ENCODE assay signal across 8 mouse cellular contexts in genomic region chr10:125725077-125725680, GRCm38 (mm10).
DNase-seq lines count a peak whose midpoint lies in the region; ATAC-seq lines count a peak whose summit lies in the region.

No protein-coding gene starts in this region.

- peak overlapping the region; percentile 32 for H3K4me2 ChIP-seq in embryonic facial prominence, embryonic 13.5 days
- peak overlapping the region; percentile 21 for H3K4me2 ChIP-seq in kidney, embryonic 16.5 days (replicated peaks; ENCODE audit: low read depth, low read length)
- peak overlapping the region; percentile 4; the same call in 1 of the 2 replicates for H3K4me2 ChIP-seq in limb, embryonic 12.5 days
- H3K4me2 ChIP-seq in midbrain, embryonic 15.5 days: no peak overlapping the region; the same call in 1 of the 2 replicates

- H3K36me3 ChIP-seq in embryonic facial prominence, embryonic 13.5 days: no peaks in the 10 kb centered on the region
- H3K36me3 ChIP-seq in heart, embryonic 10.5 days: no peaks in the 10 kb centered on the region
- H3K36me3 ChIP-seq in kidney, embryonic 16.5 days (ENCODE audit: insufficient read depth, low read length): no peaks in the 10 kb centered on the region
- H3K36me3 ChIP-seq in limb, embryonic 12.5 days: no peaks in the 10 kb centered on the region
- H3K36me3 ChIP-seq in midbrain, embryonic 15.5 days (replicated peaks): no peaks in the 10 kb centered on the region
- no peaks in the 10 kb centered on the region for H3K36me3 ChIP-seq in splenic B cell, adult 2 months (ENCODE audit: control insufficient read depth, insufficient read depth, low read length, poor library complexity, severe bottlenecking)

- H3K4me3 ChIP-seq in embryonic facial prominence, embryonic 13.5 days: no peak overlapping the region
- H3K4me3 ChIP-seq in heart, embryonic 10.5 days: no peak overlapping the region
- H3K4me3 ChIP-seq in kidney, embryonic 16.5 days (ENCODE audit: low read length): no peak overlapping the region
- no peak overlapping the region for H3K4me3 ChIP-seq in limb, embryonic 12.5 days (replicated peaks)
- H3K4me3 ChIP-seq in midbrain, embryonic 15.5 days: no peak overlapping the region

- WGBS in embryonic facial prominence, embryonic 13.5 days: 28% methylated on average over 18 of the region's 18 CpGs
- WGBS in heart, embryonic 10.5 days: 35% methylated on average over 18 of the region's 18 CpGs
- WGBS in kidney, embryonic 16.5 days: 34% methylated on average over 18 of the region's 18 CpGs
- 27% methylated on average over 18 of the region's 18 CpGs for WGBS in limb, embryonic 12.5 days
- 38% methylated on average over 18 of the region's 18 CpGs for WGBS in midbrain, embryonic 15.5 days

- peaks cover 4% of the 10 kb centered on the region for H3K4me1 ChIP-seq in embryonic facial prominence, embryonic 13.5 days
- H3K4me1 ChIP-seq in heart, embryonic 10.5 days: no peaks in the 10 kb centered on the region
- 0 out of 2 replicates have a peak, but pooled peaks cover 8% of the 10 kb centered on the region for H3K4me1 ChIP-seq in kidney, embryonic 16.5 days (ENCODE audit: insufficient read depth, low read length)
- H3K4me1 ChIP-seq in limb, embryonic 12.5 days (replicated peaks): peaks cover 6% of the 10 kb centered on the region; the same call in 1 of the 2 replicates
- H3K4me1 ChIP-seq in midbrain, embryonic 15.5 days: no peaks in the 10 kb centered on the region

- H3K27me3 ChIP-seq in embryonic facial prominence, embryonic 13.5 days: no peaks in the 10 kb centered on the region
- H3K27me3 ChIP-seq in heart, embryonic 10.5 days (ENCODE audit: insufficient read depth, poor library complexity, severe bottlenecking): no peaks in the 10 kb centered on the region
- H3K27me3 ChIP-seq in kidney, embryonic 16.5 days (ENCODE audit: insufficient read depth, low read length): no peaks in the 10 kb centered on the region
- H3K27me3 ChIP-seq in limb, embryonic 12.5 days: no peaks in the 10 kb centered on the region
- no peaks in the 10 kb centered on the region for H3K27me3 ChIP-seq in midbrain, embryonic 15.5 days (replicated peaks)
- H3K27me3 ChIP-seq in splenic B cell, adult 2 months (ENCODE audit: control insufficient read depth, insufficient read depth, low read length, poor library complexity, severe bottlenecking): no peaks in the 10 kb centered on the region

- peak overlapping the region; percentile 57; the same call in 1 of the 2 replicates for H3K27ac ChIP-seq in embryonic facial prominence, embryonic 13.5 days
- H3K27ac ChIP-seq in heart, embryonic 10.5 days: no peak overlapping the region
- peak overlapping the region; percentile 5; the same call in 1 of the 2 replicates for H3K27ac ChIP-seq in kidney, embryonic 16.5 days (ENCODE audit: low read length)
- H3K27ac ChIP-seq in limb, embryonic 12.5 days: no peak overlapping the region; the same call in 1 of the 2 replicates
- no peak overlapping the region for H3K27ac ChIP-seq in midbrain, embryonic 15.5 days

- no peaks in the 10 kb centered on the region for H3K9me3 ChIP-seq in embryonic facial prominence, embryonic 13.5 days
- no peaks in the 10 kb centered on the region for H3K9me3 ChIP-seq in heart, embryonic 10.5 days
- no peaks in the 10 kb centered on the region for H3K9me3 ChIP-seq in kidney, embryonic 16.5 days (ENCODE audit: low read length)
- no peaks in the 10 kb centered on the region for H3K9me3 ChIP-seq in limb, embryonic 12.5 days
- H3K9me3 ChIP-seq in midbrain, embryonic 15.5 days: no peaks in the 10 kb centered on the region

- H3K9ac ChIP-seq in embryonic facial prominence, embryonic 13.5 days: no peak overlapping the region
- no peak overlapping the region for H3K9ac ChIP-seq in kidney, embryonic 16.5 days (replicated peaks; ENCODE audit: low read length)
- no peak overlapping the region for H3K9ac ChIP-seq in limb, embryonic 12.5 days (replicated peaks)
- no peak overlapping the region for H3K9ac ChIP-seq in midbrain, embryonic 15.5 days

- DNase-seq in thymus, postnatal 14 days: peak; percentile 15
- DNase-seq in thymus, postnatal 10 days (ENCODE audit: low spot score in 2 of 2): no peak
- peak; percentile 66 for DNase-seq in heart, embryonic 10.5 days (ENCODE audit: low spot score)
- DNase-seq in splenic B cell, adult 2 months (ENCODE audit: low read depth, low spot score): peak; percentile 50

- 0 out of 2 replicates have a peak, but pooled peaks have one; percentile 64 for ATAC-seq in embryonic facial prominence, embryonic 13.5 days (ENCODE audit: insufficient number of reproducible peaks, insufficient read depth, low FRiP score, low TSS enrichment, low read depth)
- peak; percentile 93 for ATAC-seq in kidney, embryonic 16.5 days (ENCODE audit: low FRiP score, low TSS enrichment)
- ATAC-seq in limb, embryonic 12.5 days (ENCODE audit: insufficient number of reproducible peaks, insufficient read depth, low FRiP score, low TSS enrichment, low read depth): peak; percentile 75
- ATAC-seq in midbrain, embryonic 15.5 days (replicated peaks): 0 out of 2 replicates have a peak, but pooled peaks have one; percentile 54

Comparison
In these comparisons a context has a peak if more than half of its experiments do, and no peak if none do; other contexts are left out.
1. DNase-seq: peak in thymus, postnatal 14 days (single experiment), heart, embryonic 10.5 days (single experiment) and splenic B cell, adult 2 months (single experiment); none in thymus, postnatal 10 days (0 of 2).
2. H3K27ac ChIP-seq: peak in embryonic facial prominence, embryonic 13.5 days (single experiment) and kidney, embryonic 16.5 days (single experiment); none in heart, embryonic 10.5 days (single experiment), limb, embryonic 12.5 days (single experiment) and midbrain, embryonic 15.5 days (single experiment).
3. Peak in every context shown above with its lines, with median percentiles within 50 percentile points of each other: ATAC-seq.